Mouse (Mus musculus) heart, postnatal 36 days (tissue): ENCODE measurements around the gene Sat2. TPM values are rescaled to one million over a fixed set of nuclear protein-coding genes. Genes with fewer than 3 reads are reported as not detected.

Source experiments
- DNase-seq, 2 experiments: peaks; one replicate each; pipeline ENCODE4 v3.0.0; 2021 to 2022
- intact Hi-C: fragments of 180-260 bp; cut with DNase I; formaldehyde crosslinking; loops from one replicate; pipeline ENCODE4 v1.15.1; 2025
- total RNA-seq, 2 experiments: library from RNA; stranded (reverse); gene quantifications; 2 replicates each; pipeline ENCODE4 v1.2.3; 2021

The Sat2 gene
- 1 to 10 TPM; 3.7 to 4.1 TPM for total RNA-seq

DNA sequence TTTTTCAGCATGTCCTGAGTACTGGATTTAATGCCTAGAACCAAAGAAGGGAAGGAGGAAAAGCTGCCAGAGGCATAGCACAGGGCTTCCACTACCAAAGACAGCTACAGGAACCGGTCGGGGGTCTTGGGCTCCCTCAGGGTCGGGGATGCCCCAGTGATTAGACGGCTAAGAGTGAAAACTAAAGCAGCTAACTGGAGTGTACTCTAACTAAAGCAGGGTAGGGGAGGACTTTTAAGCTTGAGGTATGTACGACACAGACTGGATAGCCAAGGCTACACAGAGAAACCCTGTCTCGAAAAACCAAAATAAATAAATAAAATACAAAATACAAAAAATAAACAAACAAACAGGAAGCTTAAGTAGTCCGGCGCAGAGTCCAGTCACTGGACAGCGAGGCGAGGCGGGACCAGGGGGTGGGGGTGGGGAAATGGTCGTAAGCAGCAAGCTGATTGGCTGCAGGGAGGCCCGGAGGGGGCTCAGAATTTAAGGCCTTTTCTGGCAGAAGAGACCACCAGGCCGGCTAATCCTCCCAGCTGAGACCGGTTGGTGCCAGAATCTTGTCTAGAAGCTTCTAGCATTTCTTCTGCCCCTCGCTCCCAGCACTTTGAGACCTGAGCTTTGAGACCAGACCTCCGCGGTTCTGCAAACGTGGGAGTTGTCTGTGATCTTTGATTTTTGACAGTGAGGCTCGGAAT is at the start of gene Sat2:
Gene Sat2, plus strand, starts transcription at position 454 of the 698 bp plus-strand sequence.
- DNase-seq, result peak; percentile 60 to 79
- intact Hi-C loops, result no loop called here

- intact Hi-C loops, result no loop called here
- DNase-seq, result no peak
Observed at GRCm38 (mm10) chr11:69575220-69575619, 46.6 kb upstream of the Sat2 start.

DNA sequence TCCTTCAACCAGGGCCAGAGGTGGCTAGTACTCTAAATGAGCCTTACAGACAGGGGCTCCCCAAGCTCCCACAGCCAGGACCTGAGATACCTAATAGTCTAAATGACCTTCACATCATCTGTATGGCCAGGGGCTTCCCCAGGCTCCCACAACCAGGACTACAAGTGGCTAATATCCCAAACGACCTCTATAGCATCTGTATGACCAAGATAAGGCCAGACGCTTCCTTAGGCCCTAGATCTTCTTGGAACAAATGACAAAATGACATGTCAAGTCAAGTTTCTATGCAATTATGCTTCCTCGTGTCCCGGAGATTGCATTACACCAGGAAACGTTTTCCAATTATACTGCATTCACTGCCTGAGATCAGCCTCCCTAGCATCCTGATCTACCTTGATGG is 45.5 kb upstream of the Sat2 start:
- intact Hi-C loops, result no loop called here
- DNase-seq, result no peak

- intact Hi-C loops, result loop anchor here (2.0 kb wide), 1 partner anchor 32 kb away; no protein-coding TSS in a partner anchor
- no peak for DNase-seq
Observed at GRCm38 (mm10) chr11:69578301-69578700, 43.5 kb upstream of the Sat2 start.

DNA sequence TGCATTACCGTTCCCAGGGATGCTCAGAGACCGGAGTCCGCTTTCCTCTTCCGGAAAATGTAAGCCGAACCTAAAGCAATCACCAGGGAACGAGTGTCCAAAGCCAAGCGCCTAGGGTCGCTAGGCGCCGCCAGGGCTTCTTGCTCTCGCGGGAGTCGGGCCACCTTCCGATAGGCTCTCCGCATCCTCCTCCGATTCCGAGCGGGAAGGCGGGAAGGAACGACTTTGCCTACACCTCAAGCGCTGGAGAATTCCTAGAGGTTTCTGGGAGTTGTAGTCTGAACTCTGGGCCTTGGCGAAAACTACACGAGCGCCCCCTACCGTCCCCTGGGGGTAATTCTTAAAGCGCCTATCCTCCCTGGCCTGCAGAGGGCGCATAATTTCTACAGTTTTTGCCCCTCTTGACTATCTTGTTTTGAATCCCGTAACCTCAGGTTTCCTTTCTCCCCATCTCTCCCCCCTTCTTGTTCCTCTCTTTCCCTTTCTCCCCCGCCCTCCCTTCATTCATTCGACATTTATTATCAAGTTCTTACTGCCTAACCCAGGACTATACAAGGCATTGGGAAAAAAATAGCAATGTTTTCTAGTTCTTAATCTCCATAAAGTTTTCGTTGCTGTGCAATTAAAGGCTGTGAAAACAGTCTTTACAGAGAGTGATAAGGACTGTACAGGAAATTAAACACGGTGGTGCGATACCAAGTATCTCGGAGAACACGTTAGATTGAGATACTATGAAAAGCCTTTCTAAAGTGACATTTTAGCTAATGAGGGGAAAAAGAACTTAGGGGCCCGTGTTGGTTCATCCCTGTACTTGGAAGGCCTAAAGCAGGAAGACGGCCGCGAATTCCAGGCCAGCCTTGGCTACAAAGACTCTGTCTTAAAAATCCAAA is 42.5 kb upstream of the Sat2 start:
- DNase-seq, result peak; percentile 97 to 99
- intact Hi-C loops, result loop anchor here (1.0 to 2.0 kb wide), 2 partner anchors 33 to 35 kb away; no protein-coding TSS in a partner anchor

GRCm38 (mm10) chr11:69580091-69580514 is 41.7 kb upstream of the Sat2 start, which contains the start of the genes Wrap53 and Trp53:
TSS of gene Wrap53 (minus strand) at chr11:69580255.
TSS of gene Trp53 (plus strand) at chr11:69580359.
- intact Hi-C loops, result no loop called here
- DNase-seq, result peak; percentile 87

- intact Hi-C loops, result no loop called here
Observed at GRCm38 (mm10) chr11:69580572-69581146, 41.2 kb upstream of the Sat2 start.

DNA sequence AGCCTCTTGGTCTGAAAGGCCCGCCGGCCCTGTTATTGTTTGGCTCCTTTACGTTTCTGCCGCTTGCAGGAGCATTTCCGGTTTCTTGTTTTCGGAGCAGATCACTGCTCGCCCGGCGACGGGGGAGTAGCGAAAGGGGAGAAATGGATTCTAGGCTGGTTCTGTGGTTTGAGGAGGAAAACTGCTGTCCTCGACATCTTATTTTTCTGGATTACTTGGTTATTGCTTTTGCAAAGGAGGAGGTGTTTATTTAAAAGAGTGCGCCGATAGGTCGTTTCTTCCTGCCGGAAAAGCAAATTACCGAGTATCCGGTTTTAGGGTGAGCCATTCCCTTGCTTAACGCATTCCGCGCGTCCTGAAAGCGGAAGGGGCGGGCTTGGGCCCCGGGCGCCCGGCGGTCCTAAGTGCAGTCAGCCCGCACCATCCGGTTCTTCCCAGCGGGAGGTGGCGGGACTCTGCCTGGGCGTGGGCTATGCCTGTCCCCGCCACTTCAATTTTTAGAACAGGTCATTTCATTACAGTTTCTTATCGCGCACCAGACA is 40.6 kb upstream of the Sat2 start:
- intact Hi-C loops, result no loop called here
- peak; percentile 89 for DNase-seq

More at GRCm38 (mm10) chr11:69580572-69581146, 41.2 kb upstream of the Sat2 start:
- no peak for DNase-seq

DNA sequence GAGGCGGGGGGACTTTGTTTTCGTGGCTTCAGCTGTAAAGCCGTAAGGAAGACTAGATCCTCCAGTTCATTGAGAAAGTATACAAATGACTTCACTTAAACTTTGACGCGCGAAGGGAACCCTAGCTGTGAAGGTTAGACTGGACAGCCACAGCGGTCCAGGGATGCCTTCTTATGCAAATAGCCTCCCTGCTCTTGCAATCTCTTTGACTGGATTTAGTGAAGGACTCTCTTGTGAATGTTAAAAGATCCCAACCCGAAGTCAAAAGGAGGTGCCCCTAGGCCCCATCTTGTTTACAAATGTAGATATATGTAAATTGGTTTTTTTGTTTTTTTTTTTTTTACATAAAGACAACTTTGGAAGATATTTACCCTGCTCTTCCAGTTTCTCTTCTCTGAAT is 40.0 kb upstream of the Sat2 start:
- DNase-seq, result no peak
- intact Hi-C loops, result loop anchor here (2.0 kb wide), 1 partner anchor 19 kb away; no protein-coding TSS in a partner anchor

DNA sequence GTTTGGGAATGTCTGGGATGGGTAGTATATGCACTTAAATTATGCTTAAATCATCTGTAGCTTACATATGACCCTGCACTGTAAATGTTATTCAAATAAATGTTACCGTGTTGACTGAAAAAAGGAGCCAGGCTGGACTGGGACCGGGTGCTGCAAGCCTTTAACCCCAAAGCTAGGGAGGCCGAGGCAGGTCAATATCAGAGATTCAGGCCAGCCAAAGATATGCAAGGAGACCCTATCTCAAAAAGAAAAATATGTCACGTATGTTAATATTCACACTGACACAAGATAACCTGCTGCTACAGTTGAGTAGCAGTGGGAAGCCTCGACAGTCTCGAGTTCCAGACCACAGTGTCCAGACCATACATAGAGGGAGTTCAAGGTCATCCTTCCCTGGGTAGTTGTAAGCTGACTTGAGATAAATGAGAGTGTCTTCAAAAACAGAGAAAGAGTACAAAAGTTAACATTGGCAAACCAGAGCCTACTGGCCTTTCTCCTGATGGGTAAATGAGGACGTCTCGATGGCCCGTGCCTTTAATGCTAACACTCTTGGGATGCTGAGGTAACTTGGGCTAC is 39.5 kb upstream of the Sat2 start:
- intact Hi-C loops, result loop anchor here (2.0 kb wide), 1 partner anchor 18 kb away; no protein-coding TSS in a partner anchor
- DNase-seq, result no peak

DNA sequence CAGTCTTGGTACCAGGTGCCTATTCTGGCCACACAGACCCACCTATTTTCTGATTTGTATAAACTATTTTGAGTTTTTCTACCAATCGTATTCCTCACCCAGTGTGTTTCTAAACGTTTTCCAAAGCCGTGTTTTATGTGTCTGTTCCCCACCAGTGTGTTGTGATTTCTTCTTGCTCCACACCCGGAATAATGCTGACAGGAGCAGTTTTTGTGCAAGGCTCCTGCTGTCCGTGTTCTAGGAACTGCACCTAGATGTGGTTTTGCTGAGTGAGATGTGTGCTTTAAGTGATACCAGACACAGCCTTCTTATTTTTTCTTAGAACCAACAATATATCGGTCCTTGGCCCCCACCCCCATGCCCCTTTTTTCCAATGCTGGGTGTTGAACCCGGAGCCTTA is 37.8 kb upstream of the Sat2 start:
- intact Hi-C loops, result no loop called here
- DNase-seq, result no peak

DNA sequence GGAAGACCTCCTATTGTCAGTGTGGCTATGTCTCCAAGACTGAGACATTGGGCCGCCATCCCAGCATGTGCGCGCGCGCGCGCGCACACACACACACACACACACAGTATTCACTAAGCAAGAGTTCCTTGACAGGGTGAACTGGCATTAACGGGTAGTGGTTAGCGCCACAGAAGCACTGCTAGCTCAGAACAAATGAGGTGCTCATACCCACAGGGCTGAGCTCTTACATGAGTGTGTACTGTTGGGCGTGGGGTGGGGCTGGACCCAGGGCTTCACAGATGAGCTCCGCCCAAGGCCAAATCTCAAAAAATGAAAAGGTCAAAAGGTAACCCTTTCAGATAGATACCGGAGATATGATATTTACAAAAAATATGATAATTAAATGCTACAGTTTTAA is 36.9 kb upstream of the Sat2 start:
- no peak for DNase-seq
- intact Hi-C loops, result no loop called here

- DNase-seq, result no peak
- intact Hi-C loops, result no loop called here
Observed at GRCm38 (mm10) chr11:69585718-69586325, 36.0 kb upstream of the Sat2 start.

- DNase-seq, result no peak
- intact Hi-C loops, result no loop called here
Observed at GRCm38 (mm10) chr11:69589207-69589834, 32.5 kb upstream of the Sat2 start.

DNA sequence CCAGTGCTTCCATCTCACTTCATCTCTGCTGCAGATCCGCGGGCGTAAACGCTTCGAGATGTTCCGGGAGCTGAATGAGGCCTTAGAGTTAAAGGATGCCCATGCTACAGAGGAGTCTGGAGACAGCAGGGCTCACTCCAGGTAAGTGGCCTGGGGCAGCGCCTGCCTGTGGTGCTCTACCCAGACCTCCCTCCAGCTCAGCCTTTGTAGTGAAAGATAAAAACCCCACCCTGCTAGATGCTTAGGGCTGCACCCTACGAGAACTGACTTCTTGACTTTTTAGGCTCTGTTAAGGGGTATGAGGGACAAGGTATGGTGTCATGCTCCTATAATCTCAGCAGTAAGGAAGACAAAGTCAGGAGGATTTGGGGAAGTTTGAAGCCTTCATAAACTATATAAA is 31.2 kb upstream of the Sat2 start:
- DNase-seq, result no peak
- intact Hi-C loops, result no loop called here

- no peak for DNase-seq
- intact Hi-C loops, result no loop called here
Observed at GRCm38 (mm10) chr11:69591424-69591823, 30.4 kb upstream of the Sat2 start.

GRCm38 (mm10) chr11:69591899-69592637 is 29.8 kb upstream of the Sat2 start:
- DNase-seq, result no peak

GRCm38 (mm10) chr11:69592799-69593198 is 29.0 kb upstream of the Sat2 start:
- no peak for DNase-seq
- intact Hi-C loops, result no loop called here

More at GRCm38 (mm10) chr11:69591899-69592637, 29.8 kb upstream of the Sat2 start:
- intact Hi-C loops, result no loop called here

DNA sequence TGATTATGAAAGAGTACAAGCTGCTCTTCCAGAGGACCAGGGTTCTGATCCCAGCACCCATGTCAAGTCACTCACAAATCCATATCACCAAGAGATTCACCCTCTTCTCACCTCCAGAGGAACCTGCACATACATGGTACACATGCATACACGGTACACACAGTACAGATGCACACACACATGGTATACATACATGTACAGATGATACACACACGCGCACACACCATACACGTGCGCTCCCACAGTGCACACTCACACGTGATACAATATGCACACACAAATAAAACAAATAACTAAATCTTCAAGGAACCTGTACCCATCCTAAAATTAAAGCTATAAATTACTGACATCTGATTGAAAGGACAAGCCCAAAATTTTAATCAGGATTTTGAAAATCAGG is 27.0 kb upstream of the Sat2 start:
- intact Hi-C loops, result no loop called here

More for the DNA sequence above, 27.0 kb upstream of the Sat2 start:
- no peak for DNase-seq
